Mouse (Mus musculus) brain, adult 2 months (tissue): ENCODE measurements around the gene Tbata.
A peak's percentile ranks its signal among the peaks of the same experiment; 100 is the strongest.

Experiments
- DNase-seq: peaks from one replicate; pipeline ENCODE4 v3.0.0; 2011; ENCODE audit warnings: low read depth, low spot score

Tbata gene

DNA sequence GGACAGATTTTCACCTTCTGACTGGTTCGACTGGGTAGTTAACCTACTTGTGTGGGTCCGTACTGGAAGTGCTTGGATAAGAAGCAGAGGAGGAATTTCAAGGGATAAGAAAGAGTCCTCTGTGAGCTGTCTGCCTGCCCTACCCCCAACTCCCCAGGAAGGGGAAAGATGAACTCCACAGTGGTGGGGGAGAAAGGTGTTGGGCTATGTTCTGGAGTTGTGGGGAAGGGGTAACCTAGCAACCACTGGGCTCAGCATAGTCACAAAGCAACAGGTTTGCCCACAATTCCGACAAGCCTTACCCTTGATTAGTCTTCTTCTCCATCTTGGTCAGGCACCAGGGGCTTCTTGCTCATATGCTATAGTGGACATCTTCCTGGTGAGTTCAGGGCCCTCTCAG lies at the start of gene Tbata:
Gene Tbata (plus strand): TSS at position 301 of the 400 bp plus-strand sequence.
- no peak for DNase-seq

DNA sequence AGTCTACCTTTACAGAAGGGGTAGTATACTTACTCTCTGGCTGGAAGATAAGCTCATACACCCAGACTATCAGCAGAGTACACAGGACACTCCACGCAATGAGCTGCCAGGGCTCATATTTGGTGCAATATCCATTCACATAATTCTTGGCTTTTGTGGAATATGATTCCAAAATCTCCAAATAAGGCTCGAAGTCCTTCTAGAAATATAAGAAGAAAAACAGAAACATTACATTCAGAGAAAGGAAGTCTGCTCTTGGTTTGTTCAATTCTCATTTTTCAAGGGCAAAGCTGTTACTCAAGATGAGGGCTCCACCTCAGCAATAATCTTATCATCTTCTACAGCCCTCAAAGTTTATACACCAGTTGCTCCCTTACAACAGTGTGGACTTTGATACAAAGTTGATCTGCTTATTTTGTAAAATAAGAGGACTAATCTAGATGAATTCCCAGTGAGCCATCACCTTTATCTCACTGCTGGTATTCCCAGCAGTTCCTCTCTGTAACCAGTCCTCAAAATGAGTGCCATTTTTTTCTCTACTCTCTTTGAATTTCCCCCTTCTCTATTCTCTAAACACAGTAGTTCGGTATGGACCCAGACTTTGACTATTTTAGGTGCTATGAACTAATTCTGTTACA lies 48.4 kb upstream of the Tbata start:
- DNase-seq: no peak

DNA sequence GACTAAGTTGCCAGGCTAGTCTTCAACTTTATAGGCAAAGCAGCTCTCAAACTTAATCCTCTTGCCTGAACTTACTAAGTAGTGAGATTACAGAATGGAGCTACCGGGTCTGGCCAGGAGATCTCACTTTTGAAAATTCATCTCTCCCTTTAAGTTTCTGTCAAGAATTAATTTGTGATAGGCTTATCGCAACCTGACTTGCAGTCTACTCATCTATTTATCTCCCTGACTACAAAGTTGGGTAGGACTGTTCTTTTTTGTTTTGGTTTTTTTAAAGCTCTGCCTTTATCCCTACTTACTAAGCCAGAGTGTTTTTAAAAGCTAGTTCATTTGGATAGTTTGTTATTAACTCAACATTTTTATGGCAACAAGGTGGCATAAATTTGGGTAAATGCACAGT lies 47.3 kb upstream of the Tbata start:
- DNase-seq: no peak

DNA sequence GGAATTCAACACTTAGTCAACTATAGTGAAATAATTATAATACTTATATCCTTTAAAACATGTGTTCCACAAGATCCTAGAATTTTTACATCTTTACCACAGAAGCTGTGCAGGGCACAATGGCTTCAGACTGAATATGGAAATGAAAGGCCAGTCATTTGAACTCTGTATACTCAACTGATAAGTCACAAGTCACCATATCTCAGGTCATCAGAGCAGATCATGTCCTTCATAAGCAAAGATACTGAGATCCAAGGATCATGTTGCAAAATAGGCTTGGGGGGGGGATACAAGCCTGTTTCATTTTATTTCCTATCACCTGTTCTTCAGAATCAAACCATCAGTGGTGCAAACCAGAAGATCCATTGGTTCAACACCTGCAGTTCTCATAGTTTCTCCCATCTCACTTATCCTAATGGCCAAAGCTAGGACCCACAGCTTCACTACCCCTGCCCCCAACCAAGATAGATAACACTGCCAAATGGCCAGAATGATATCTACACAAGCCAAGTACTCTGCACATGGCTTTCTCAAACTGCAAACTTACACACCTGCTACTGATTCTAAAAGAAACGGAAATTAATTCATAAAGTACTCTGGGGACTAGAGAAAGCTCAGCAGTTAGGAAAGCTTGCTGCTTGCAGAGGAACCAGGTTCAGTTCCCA lies 42.9 kb upstream of the Tbata start:
- DNase-seq: no peak

DNA sequence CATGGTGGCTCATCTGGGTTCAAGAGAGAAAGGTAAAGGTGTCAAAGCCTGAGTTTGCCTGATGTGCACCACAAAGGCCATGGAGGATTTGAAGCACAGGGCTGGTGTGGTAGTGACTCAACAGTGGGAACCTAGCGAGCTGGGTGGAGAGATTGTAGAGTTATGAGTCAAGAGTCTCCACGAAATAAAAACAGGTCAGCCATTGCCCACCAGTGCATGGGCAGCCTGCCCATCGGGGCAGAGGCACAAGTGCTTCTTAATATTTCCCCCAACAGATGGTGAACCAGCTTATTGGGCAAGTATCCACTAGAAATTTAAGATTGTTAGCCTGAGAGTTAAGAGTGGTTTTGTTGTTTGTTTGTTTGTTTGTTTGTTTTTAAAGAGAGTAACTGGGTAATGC lies 40.8 kb upstream of the Tbata start:
- DNase-seq: peak; percentile 25

DNA sequence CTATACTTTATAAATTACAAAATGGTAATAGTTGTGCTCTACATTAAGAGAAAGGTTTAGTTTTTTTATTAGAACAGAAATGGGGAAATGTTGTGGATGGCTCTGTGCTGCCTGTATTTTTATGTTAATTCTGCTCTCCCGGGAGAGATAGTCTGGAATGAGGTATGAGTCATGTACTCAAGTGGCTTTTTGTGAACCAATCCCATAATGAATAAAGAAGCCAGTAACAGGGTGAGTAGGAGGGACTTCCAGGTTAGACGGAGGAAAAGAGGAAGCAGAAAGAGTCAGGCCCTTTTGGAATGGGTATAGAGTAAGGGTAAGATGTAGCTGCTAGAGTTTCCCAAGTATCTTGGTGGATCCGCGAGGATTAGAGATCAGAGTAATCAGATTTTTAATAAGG lies 37.7 kb upstream of the Tbata start:
- DNase-seq: peak; percentile 28

DNA sequence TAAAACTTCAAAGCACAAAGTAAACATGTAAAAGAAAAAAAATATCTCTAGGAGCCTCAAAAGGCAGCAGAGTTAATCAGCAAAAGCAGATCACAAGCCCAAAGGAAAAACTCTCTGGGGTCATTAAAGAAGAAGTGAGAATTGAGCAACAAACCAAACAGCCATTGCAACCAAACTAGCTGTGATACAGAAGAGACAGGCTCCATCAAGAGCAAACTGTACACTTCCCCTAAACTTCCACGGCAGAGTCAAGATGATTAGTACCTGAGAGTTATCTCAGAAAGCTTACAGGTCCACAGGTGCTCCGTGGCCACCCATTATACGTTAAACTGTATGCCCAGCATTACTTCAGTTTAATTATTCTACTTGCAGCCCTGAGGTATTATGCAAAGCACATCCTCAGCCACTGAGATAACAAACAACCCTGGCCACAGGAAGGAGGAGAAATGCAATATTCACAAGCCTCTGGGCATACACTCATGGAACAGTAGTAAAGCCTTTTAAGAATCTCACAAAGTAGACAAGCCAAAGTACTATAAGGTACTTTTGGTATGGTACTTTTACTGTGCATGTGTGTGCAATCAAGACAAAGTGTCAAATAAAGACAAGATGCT lies 36.4 kb upstream of the Tbata start:
- DNase-seq: no peak

DNA sequence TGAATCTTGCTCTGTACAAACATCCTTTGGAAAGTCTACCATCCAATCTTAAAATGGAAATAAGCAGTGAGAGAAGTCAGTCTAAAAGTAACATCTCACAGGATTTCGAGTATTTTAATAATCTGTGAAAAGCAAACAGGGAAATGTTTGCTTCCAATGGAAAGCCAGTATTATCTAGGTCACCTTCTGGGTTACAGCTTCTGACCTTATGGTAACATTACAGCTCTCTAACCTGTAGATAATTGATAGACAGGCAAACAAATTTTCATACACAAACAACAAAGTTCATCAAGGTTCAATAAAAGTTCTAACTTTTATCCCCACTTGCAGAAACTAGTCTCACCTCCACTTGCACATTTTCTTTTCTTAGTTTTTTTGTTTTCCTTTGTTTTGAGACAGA lies 34.2 kb upstream of the Tbata start:
- no peak for DNase-seq

DNA sequence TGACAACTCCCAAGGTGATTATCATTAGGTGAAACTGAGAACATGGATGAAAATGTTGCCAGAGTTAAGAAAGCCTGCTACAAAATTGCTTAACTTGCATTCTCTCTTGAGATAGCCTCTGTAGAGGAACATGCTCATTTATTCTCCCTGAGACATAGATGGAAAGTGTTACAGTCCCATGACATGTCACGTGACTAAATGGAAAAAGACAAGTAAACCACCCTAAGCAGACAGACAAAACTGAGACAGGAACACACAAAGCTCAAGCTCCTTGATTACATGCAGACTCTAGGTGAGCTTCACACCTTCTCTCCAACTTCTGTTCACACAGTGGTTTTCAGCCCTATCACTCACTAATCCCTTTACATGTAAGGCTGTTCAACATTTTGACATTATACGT lies 28.4 kb upstream of the Tbata start:
- DNase-seq: no peak

DNA sequence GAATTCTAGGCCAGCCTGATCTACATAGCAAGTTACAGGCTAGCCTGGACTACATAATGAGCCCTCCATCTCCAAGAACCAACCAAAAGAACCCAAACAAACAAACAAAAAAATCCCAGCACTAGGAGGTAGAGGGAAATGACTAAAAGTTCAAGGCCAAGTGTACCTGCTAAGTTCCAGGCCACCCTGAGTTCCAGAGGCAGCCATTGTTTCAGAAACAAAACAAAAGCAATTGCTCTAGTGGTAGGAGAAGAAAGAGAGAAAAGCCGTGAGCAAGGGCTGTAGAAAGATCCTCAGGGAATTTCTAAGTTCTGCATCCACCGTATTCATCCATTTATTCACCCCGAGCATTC lies 26.0 kb upstream of the Tbata start:
- DNase-seq: no peak

DNA sequence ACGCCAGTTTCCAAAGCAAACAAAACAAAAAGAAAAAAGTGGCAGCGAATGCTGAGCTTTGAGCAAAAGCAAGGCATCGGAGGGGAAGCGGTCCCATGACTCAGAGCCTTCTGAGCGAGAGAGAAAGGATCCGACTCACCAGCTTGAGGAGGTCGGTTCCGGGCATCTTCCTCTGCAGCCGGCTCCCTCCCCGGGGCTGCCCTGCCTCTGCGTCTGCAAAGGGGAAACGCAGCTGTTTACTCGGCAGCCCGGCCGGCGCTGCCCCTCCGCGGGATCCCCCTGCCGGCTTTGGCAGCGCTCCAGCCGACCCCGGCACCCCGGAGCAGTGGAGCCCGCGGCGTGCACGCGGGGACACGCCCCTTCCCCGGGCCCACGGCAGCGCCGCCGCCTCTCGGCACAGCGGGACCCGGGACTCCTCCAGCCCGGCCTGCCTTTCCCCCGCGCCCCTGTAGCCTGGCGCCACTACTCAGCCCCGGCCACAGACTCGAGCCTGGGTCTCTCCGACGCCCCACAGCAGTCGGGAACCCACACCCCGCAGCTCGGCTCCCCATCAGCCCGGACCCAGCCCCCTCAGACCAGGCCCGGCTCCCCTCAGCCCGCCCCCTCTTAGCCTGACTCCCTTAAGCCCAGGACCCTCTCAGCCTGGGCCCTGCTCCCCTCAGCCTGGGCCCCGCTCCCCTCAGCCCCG lies 25.5 kb upstream of the Tbata start:
- DNase-seq: peak; percentile 77

DNA sequence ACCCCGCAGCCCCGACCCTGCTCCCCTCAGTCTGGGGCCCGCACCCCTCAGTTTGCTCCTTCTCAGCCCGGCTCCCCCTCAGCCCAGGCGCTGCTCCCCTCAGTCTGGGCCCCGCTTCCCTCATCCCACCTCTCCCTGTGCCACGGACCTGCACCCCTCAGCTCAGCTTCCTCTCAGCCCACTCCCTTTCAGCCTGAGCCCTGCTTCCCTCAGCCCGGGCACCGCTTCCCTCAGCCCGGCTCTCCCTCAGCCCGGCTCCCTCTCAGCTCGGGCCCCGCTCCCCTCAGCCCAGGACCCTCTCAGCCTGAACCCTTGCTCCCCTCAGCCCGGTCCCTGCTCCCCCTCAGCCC lies 25.0 kb upstream of the Tbata start:
- DNase-seq: no peak

DNA sequence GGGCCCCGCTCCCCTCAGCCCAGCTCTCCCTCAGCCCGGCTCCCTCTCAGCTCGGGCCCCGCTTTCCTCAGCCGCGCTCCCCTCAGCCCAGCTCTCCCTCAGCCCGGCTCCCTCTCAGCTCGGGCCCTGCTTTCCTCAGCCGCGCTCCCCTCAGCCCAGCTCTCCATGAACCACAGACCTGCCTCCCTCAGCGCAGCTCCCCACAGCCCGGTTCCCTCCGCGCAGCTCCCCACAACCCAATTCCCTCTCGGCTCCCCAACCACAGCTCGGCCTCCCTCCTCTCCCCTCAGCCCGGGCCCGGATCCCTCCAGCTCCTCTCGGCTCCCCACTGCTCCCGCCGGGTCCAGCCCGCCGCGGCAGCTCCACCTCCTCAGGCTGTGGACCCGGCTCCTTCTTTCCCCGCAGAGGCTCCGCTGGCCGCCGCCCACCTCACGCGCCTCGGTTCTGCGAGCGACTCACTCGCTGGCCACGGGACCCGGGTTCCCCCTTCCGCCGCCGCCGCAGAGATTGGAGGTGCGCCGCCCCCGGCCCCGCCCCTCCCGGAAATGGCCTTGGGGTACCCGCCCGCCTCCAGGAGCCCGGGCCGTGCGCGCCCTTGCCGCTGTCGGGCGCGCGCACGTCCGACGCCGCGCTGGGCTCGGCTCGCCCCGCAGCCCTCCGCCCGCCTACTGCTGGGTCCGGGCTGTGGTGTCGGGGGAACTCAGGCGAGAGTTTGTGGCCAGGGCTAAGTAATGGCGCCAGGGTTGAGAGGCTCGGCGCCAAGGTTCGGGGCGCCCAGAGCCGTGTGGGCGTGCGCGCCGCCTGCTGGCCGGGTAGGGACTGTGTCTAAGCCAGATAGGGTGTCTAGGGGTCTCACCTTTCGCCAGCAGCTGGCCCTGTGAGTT lies 24.4 kb upstream of the Tbata start, which contains the start of gene Sgpl1:
Gene Sgpl1 (minus strand): TSS at position 547 of the 884 bp plus-strand sequence.
- DNase-seq: peak; percentile 95

DNA sequence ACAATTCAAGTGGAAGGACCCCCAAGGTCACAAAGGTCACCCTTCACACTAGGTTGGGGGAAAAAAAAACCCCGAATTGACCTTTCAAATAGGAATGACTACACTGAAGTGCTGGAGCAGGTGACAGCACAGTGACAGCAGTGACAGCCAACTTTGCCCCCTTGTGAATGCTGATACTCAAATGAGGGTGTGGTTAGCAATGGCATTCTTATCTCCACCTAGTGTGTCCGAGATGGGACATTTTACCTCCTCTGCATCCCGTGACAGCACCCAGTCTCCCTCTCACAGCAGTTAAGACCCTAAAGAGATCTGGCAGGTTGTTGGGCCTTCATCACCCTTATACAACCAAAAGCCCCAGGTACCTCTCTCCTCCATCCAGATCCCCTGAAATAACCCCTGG lies 22.3 kb upstream of the Tbata start:
- DNase-seq: no peak

DNA sequence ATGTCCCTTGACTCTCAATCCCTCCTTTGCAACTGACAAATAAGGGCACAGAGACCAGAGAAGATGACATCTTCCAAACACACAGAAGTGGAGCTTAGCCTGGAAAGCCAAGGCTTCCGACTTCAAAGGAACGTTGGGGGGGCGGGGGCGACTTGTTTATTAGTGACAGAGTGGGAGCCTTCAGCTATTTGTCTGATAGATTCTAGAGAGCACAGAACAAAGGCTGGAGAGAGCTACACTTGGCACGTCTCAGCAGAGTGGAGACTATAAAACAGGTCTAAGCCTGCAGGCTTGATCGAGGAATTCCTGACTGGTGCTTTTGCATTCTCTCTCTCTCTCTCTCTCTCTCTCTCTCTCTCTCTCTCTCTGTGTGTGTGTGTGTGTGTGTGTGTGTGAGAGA lies 21.1 kb upstream of the Tbata start:
- DNase-seq: no peak

DNA sequence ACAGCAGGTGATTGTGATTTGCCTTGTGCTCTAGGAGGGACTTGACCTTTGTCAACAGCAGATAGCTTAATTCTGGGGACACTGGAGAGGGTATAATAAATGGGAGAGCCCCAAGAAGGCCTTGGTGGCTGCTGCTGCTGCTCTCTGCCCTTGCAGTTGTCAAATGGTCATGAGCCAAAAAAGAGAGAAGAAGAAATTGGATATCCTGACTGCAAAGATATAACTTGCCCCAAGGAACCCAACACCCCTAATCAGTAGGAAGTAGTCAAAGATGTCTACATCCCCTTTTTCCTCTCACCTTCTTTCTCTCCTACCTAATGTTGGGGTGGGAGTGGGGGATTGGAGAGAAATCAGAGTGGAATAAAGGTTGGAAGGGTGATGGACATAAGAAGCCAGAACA lies 19.6 kb upstream of the Tbata start:
- no peak for DNase-seq

DNA sequence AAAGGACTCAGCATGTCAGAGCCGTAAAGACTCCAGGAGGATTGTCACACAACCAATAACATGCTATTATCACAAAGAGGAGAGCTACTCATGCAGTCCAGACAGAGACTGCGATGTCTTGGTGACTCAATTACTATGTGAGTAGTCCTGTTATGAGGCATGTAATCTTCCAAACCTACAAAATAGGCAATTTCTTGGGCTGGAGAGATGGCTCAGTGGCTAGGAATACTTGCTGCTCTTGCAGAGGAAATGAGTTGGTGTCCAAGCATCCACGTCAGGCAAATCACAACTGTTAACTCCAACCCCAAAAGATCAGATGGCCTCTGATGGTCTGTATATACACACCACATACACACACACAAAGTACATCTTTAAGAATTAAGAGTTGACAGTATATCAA lies 16.1 kb upstream of the Tbata start:
- DNase-seq: no peak

DNA sequence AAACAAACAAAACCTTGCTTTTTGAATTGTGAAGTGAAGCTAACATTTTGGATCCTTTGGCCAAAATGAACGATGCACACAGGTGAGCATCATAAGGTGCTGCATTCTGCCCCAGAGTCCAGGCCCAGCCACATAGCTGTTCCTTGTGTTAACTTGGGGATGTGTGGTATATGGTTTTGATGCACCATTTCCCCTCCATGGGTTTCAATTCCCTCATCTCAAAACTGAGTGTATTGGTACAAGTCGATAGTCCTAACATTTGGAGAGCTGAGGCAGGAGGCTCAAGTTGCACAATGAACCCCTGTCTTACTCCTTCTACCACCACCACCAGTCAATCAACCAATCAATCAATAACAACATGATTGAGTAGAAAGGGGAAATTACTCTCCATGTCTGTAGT lies 15.3 kb upstream of the Tbata start:
- no peak for DNase-seq

DNA sequence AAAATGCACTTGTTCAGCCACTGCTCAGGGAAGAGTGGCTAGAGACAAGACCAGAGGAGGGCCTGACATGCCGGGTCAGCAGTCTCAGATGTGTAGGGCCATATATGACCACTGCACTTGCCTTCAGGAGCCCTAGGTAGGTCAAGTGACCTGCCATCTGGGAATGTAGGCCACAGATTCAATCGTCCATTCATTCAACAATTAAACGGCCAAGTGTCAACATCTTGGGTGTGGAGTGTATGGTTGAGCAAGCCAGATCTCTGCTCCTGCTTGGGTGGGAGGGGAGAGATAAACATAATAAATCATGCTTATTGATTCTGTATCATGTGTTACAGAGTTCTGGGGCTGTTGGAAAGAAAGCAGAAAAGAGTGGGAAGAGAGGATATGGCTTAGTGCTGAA lies 13.2 kb upstream of the Tbata start:
- DNase-seq: no peak

DNA sequence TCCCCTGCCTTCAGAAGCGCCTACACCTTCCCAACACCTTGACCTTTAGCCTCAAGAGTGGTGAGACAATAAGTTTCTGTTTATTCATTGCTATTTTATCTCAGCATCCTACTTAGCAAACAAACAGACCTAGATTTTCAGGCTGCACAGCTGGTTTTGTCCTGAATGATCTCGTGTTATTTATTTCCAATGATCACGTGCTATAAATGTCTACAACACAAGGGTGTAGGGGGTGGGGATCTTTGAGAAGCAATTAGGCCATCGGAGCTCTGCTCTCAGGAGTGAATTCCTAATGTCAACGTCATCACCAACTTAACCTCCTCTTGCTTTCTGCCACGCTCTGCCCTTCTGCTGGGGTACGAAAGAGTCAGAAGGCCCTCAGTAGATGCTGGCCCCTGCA lies 11.7 kb upstream of the Tbata start:
- DNase-seq: no peak

DNA sequence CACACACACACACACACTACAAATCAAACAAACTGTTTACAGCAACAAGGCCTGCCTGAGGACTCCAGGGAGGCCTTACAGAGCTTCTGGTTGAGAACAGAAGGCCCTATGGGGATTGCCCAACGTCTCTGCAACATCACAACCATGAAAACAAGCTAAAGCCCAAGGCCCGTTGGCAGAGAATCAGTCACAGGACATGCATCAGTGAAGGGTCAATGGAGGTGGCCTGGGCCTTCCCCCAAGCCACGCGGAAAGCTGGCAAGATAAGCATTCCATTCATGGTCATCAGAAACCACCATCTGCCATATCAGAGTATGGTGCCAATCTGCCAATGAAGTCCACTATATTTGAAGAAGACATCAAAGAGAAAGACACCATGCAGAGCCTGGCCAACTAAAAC lies 11.1 kb upstream of the Tbata start:
- peak; percentile 45 for DNase-seq

DNA sequence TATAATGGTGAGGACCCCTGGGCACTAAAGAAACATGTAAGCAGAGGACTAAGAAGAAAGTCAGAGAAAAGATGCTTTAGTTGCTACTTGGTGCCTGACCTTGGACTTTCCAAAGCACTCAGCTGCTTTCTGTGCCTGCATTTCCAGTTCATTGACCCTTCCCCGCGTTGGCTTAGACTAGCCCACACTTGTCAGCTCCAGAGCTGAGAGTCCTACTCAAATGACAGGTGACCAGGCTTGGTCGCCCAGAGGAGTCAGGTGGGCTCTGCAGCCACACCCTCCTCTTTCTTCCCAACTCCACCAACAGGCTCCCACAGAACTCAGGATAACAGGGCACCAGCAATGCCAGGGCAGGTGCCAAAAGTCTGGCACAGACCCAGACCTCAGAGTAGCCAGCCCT lies 9.4 kb upstream of the Tbata start:
- DNase-seq: no peak
